Mouse (Mus musculus) liver, embryonic 14.5 days (tissue): ENCODE results near the gene Wwc1.

Experiments used
- CTCF ChIP-seq: IDR thresholded peaks from 2 replicates; pipeline ENCODE4 v1.5.1; 2016; ENCODE audit warnings: antibody characterized with exemption, low read depth, control low read depth
- EP300 ChIP-seq: IDR thresholded peaks from 2 replicates; pipeline ENCODE4 v1.6.1; 2016; ENCODE audit warnings: antibody characterized with exemption, low read depth

DNA sequence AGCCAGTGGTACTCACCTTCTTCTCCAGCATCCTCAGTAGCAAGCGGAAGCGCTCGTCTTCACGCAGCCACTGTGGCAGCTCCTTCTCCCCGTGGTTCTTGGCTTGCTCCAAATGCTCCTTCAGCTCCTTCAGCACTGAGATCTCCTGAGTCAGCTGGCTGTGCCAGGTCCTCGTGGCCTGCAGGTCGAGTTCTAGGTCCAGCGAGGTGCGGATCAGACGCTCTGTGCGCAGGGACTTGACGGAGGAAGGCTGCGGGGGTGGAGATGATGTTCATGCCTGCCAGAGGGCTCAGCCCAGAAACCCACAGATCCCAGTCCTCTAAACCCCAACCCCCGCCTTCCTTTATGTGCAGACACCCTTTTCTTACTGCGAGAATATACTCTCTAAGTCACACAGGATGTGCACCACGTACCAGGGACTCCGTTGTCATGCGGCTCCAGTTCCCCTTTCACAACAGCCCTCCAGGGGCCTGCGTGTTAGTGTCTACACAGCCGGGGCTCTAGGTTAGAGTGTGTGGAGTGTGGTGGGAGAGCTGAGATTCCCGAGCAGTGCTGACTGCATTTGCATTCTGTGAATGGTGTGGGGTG lies 138.5 kb downstream of the Wwc1 start:
- TF ChIP-seq EP300 (no peak), CTCF (no peak)
